Mouse (Mus musculus) brain, adult 2 months (tissue): ENCODE measurements around the gene Gas2l3.

Experiments used
- DNase-seq: peaks from one replicate; pipeline ENCODE4 v3.0.0; 2011; ENCODE audit warnings: low read depth, low spot score

Gene Gas2l3

GRCm38 (mm10) chr10:89444381-89444780 lies 614 bp upstream of the Gas2l3 start:
- DNase-seq = no peak

GRCm38 (mm10) chr10:89443115-89443622 lies 598 bp downstream of the Gas2l3 start:
- DNase-seq = peak; percentile 21

- peak; percentile 16 for DNase-seq
These were observed 1.1 kb downstream of the Gas2l3 start for GRCm38 (mm10) chr10:89442640-89443039.

- DNase-seq = no peak
These were observed 1.8 kb downstream of the Gas2l3 start for GRCm38 (mm10) chr10:89441961-89442360.

- DNase-seq = no peak
These were observed 4.4 kb downstream of the Gas2l3 start for GRCm38 (mm10) chr10:89439380-89439779.

- no peak for DNase-seq
These were observed 5.8 kb downstream of the Gas2l3 start for GRCm38 (mm10) chr10:89437996-89438395.

- no peak for DNase-seq
These were observed 6.3 kb downstream of the Gas2l3 start for GRCm38 (mm10) chr10:89437472-89437871.

- DNase-seq = peak; percentile 15
These were observed 7.8 kb downstream of the Gas2l3 start for GRCm38 (mm10) chr10:89435920-89436319.

- no peak for DNase-seq
These were observed 8.4 kb downstream of the Gas2l3 start for GRCm38 (mm10) chr10:89435413-89435812.

- DNase-seq = peak; percentile 47
These were observed 9.1 kb downstream of the Gas2l3 start for GRCm38 (mm10) chr10:89434509-89435210.

- DNase-seq = no peak
These were observed 11.0 kb downstream of the Gas2l3 start for GRCm38 (mm10) chr10:89432743-89433142.

- no peak for DNase-seq
These were observed 13.0 kb downstream of the Gas2l3 start for GRCm38 (mm10) chr10:89430751-89431150.

GRCm38 (mm10) chr10:89424800-89425393 lies 18.9 kb downstream of the Gas2l3 start:
- DNase-seq = no peak

GRCm38 (mm10) chr10:89424217-89424616 lies 19.6 kb downstream of the Gas2l3 start:
- no peak for DNase-seq

- no peak for DNase-seq
These were observed 20.5 kb downstream of the Gas2l3 start for GRCm38 (mm10) chr10:89423164-89423778.

GRCm38 (mm10) chr10:89422504-89423158 lies 21.1 kb downstream of the Gas2l3 start:
- no peak for DNase-seq

- DNase-seq = no peak
These were observed 25.8 kb downstream of the Gas2l3 start for GRCm38 (mm10) chr10:89417966-89418365.

GRCm38 (mm10) chr10:89415478-89415877 lies 28.3 kb downstream of the Gas2l3 start:
- DNase-seq = no peak

GRCm38 (mm10) chr10:89407551-89407950 lies 36.2 kb downstream of the Gas2l3 start:
- no peak for DNase-seq

- DNase-seq = no peak
These were observed 36.9 kb downstream of the Gas2l3 start for GRCm38 (mm10) chr10:89406733-89407484.

- DNase-seq = no peak
These were observed 38.8 kb downstream of the Gas2l3 start for GRCm38 (mm10) chr10:89404936-89405335.
